Mouse (Mus musculus): ENCODE measurements around the gene Rpl27a. TPM values are rescaled to one million over a fixed set of nuclear protein-coding genes. Genes with fewer than 3 reads are reported as not detected.
A peak's percentile ranks its signal among the peaks of the same experiment; 100 is the strongest.

Gene Rpl27a
- polyA plus RNA-seq (2014; fragmentation: Nextera tagmentation; extraction: Ambion mirVana), result 164 and 177 TPM in 2 replicates

DNA sequence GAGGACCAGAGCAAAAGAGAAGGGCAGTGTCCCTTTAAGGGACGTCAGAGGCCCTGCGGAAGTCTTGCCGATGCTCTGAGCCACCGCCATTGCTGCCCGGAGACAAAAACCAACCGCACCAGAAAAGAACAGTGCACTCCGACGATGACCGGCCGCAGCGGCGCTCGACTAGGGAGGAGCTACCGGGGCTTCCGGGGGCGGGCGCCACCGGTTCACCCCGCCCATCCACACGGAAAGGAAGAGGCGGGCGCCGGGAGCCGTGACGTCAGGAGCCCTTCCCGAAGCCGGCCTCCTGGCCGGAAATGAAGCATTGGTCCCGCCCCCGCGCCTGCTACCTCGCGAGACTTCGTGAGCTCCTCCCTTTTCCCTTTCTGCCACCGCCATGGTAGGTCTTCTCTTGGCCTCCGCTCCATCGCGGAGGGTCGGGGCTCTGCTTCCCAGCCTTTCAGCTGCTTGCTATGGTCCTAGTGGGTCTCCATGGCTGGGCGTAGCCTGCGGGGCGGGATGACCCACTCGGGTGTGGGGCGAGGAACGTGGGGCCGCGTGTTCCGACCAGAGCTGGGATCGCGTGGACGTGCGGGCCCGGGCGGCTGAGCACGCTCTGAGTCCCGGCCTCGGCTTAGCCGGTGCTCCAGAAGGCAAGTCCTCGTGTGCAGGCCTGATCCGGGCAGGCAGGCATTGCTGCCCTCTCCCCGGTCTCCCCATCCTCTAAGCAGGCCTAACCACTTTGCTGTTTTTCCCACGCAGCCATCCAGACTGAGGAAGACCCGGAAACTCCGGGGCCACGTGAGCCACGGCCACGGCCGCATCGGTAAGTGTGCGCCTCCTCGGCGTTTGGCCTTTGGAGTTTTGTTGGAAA, at the start of gene Rpl27a:
Gene Rpl27a (plus strand): TSS at position 310 of the 859 bp plus-strand sequence.
- Histone ChIP-seq H3K27ac (ENCODE audit: low read depth) (peak within 1 kb of the TSS; percentile 98), H3K36me3 (ENCODE audit: control insufficient read depth, insufficient read depth, low read length) (peaks cover 42% of the 10 kb centered on the region), H3K4me1 (replicated peaks; ENCODE audit: control insufficient read depth, insufficient read depth, low read length) (peaks cover 26% of the 10 kb centered on the region), H3K27me3 (replicated peaks; ENCODE audit: control insufficient read depth, insufficient read depth, low read length) (no peaks in the 10 kb centered on the region), H3K4me3 (ENCODE audit: low read depth, low read length) (peak within 1 kb of the TSS; percentile 93), H3K9ac (ENCODE audit: low read length) (peak within 1 kb of the TSS; percentile 100), H3K4me2 (ENCODE audit: low read length) (peak within 1 kb of the TSS; percentile 96), H3K9me3 (ENCODE audit: control insufficient read depth, low read length) (no peaks in the 10 kb centered on the region)
- under 1% methylated on average over 61 of the region's 72 CpGs for WGBS
- DNase-seq (ENCODE audit: low spot score) (peak; percentile 99), ATAC-seq (replicated peaks; ENCODE audit: low FRiP score, low TSS enrichment, low read depth) (peak; percentile 89)

DNA sequence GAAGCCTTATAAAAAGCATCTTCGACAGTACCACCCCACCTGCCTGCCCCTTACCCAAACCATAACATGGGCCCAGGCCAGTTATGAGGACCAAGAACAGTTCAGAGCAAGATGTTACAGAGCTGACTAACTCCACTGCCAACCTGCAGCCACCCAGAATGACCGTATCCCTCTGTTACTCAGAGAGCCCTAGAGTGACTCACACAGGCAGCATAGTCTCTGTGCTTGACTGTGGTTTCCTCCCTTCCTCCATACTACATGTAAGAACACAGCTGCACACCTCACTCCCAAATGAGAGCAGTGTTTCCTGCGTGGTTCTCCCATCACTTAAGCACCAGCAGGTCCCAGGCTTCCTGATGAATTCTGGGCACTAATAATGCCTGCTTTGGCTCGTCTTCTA, 48.2 kb upstream of the Rpl27a start:
- Histone ChIP-seq H3K4me2 (ENCODE audit: low read length) (no peak overlapping the region), H3K9me3 (ENCODE audit: control insufficient read depth, low read length) (no peaks in the 10 kb centered on the region), H3K4me3 (ENCODE audit: low read depth, low read length) (no peak overlapping the region), H3K36me3 (ENCODE audit: control insufficient read depth, insufficient read depth, low read length) (no peaks in the 10 kb centered on the region), H3K27ac (ENCODE audit: low read depth) (no peak overlapping the region), H3K4me1 (replicated peaks; ENCODE audit: control insufficient read depth, insufficient read depth, low read length) (no peaks in the 10 kb centered on the region), H3K27me3 (replicated peaks; ENCODE audit: control insufficient read depth, insufficient read depth, low read length) (no peaks in the 10 kb centered on the region), H3K9ac (ENCODE audit: low read length) (no peak overlapping the region)
- ATAC-seq (replicated peaks; ENCODE audit: low FRiP score, low TSS enrichment, low read depth) (no peak), DNase-seq (ENCODE audit: low spot score) (no peak)
- 73% methylated on average over 4 of the region's 4 CpGs for WGBS

DNA sequence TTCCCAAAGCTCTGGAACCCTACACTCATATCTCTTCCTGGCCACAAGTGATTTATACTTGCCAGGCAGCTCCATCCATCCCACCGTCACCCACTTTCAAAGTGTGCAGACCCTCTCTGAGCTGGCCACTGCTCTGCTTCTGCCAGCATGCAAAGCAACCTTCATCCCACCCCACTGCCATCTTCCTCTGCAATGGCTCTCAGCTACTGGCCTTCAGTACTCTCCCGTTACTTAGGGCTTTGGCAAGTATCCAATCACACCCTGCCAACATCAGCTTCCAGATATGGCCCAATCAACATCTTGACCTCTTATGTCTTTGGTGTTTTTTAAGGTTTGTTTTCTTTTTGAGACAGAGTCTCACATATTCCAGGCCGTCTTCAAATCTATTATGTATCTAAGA, 41.0 kb upstream of the Rpl27a start:
- DNase-seq (ENCODE audit: low spot score) (no peak), ATAC-seq (replicated peaks; ENCODE audit: low FRiP score, low TSS enrichment, low read depth) (no peak)
- no peaks in the 10 kb centered on the region for H3K27me3 ChIP-seq (replicated peaks; ENCODE audit: control insufficient read depth, insufficient read depth, low read length)
- no peak overlapping the region for H3K4me2 ChIP-seq (ENCODE audit: low read length)
- no peak overlapping the region for H3K27ac ChIP-seq (ENCODE audit: low read depth)
- 73% methylated on average over 3 of the region's 3 CpGs for WGBS
- no peaks in the 10 kb centered on the region for H3K9me3 ChIP-seq (ENCODE audit: control insufficient read depth, low read length)
- no peak overlapping the region for H3K9ac ChIP-seq (ENCODE audit: low read length)
- H3K36me3 ChIP-seq (ENCODE audit: control insufficient read depth, insufficient read depth, low read length), result no peaks in the 10 kb centered on the region
- no peak overlapping the region for H3K4me3 ChIP-seq (ENCODE audit: low read depth, low read length)
- H3K4me1 ChIP-seq (replicated peaks; ENCODE audit: control insufficient read depth, insufficient read depth, low read length), result no peaks in the 10 kb centered on the region

DNA sequence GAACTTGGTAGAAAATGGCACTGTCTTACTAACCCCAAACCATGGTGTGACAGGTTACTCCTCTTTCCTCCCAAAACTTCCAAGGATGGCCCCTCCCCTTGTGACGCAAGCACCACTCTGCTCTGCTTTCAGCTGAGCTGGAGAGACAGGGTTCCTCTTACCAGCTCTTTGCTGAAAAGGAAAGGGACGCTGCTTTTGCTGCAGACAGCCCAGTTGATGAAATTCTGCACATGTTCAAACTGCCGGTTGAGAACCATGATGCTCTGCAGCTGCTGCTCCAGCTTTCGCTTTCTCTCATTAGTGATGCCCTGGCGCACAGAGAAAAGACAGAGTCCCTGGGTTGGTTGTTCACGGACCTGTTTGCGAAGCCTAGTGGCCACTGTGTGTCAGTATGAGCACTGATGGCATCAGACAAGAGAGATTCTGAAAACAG, 38.2 kb upstream of the Rpl27a start:
- 30% methylated on average over 7 of the region's 7 CpGs for WGBS
- Histone ChIP-seq H3K36me3 (ENCODE audit: control insufficient read depth, insufficient read depth, low read length) (no peaks in the 10 kb centered on the region), H3K27me3 (replicated peaks; ENCODE audit: control insufficient read depth, insufficient read depth, low read length) (no peaks in the 10 kb centered on the region), H3K9ac (ENCODE audit: low read length) (no peak overlapping the region), H3K9me3 (ENCODE audit: control insufficient read depth, low read length) (no peaks in the 10 kb centered on the region), H3K4me3 (ENCODE audit: low read depth, low read length) (no peak overlapping the region), H3K27ac (ENCODE audit: low read depth) (no peak overlapping the region), H3K4me1 (replicated peaks; ENCODE audit: control insufficient read depth, insufficient read depth, low read length) (no peaks in the 10 kb centered on the region), H3K4me2 (ENCODE audit: low read length) (peak overlapping the region; percentile 14; the same call in 1 of the 2 replicates)
- ATAC-seq (replicated peaks; ENCODE audit: low FRiP score, low TSS enrichment, low read depth), result peak; percentile 56
- no peak for DNase-seq (ENCODE audit: low spot score)

DNA sequence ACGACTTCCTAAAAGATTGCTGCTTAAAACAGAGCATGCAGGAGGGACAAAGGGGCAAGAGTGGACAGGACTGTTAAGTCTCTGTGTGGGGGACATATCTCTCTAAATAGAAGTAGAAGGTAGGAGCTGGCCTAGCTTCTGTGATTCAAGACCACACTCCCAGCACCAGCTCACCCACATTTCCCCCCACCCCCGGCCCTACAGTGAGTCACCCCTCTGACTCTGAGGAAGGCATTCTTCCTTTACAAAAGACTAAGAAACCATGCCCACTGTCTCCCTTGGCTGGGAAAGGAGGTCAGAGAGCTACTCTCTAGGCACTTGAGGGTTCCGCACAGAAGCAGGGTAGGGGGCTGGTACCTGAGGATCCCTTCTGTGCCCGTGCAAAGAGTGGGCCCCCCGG, 34.7 kb upstream of the Rpl27a start:
- ATAC-seq (replicated peaks; ENCODE audit: low FRiP score, low TSS enrichment, low read depth) (no peak), DNase-seq (ENCODE audit: low spot score) (no peak)
- no peaks in the 10 kb centered on the region for H3K27me3 ChIP-seq (replicated peaks; ENCODE audit: control insufficient read depth, insufficient read depth, low read length)
- H3K36me3 ChIP-seq (ENCODE audit: control insufficient read depth, insufficient read depth, low read length), result no peaks in the 10 kb centered on the region
- no peak overlapping the region for H3K4me3 ChIP-seq (ENCODE audit: low read depth, low read length)
- no peak overlapping the region for H3K9ac ChIP-seq (ENCODE audit: low read length)
- H3K9me3 ChIP-seq (ENCODE audit: control insufficient read depth, low read length), result no peaks in the 10 kb centered on the region
- H3K4me2 ChIP-seq (ENCODE audit: low read length), result no peak overlapping the region
- 75% methylated on average over 5 of the region's 5 CpGs for WGBS
- no peaks in the 10 kb centered on the region for H3K4me1 ChIP-seq (replicated peaks; ENCODE audit: control insufficient read depth, insufficient read depth, low read length)
- no peak overlapping the region for H3K27ac ChIP-seq (ENCODE audit: low read depth)

DNA sequence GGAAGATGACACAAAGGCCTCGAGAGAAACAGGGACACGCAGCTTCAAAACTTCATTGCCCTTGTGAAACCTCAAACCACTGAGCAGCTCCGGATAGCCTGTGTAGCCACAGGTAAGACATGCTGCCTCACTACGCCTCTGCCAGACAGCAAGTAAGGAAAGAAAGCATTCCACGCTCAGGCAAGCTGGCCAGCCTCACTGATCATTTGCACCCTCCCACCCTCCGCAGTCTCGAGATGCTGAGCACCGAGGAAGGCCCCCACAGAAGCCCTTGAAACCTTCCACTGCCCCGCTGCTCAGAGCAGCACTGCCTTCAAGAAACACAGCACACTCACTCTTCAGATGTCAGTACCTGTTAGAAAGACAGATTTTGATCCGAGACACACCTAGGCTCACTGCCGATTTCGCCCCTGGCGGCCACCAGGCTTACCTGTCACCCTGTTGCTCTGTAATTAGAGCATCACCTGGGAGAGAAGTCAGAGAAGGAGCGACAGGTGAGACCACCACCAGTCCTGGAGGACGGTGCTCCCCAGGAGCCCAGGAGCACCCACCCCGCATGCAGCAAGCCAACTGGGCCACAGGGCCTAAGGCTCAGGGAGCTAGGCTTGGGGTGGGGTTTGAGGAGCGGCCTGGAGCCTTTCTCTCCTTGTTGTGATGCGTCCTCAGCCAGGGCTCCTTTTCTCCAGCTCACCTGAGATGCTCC, 26.2 kb upstream of the Rpl27a start:
- Histone ChIP-seq H3K36me3 (ENCODE audit: control insufficient read depth, insufficient read depth, low read length) (no peaks in the 10 kb centered on the region), H3K4me3 (ENCODE audit: low read depth, low read length) (no peak overlapping the region), H3K4me2 (ENCODE audit: low read length) (no peak overlapping the region), H3K9me3 (ENCODE audit: control insufficient read depth, low read length) (no peaks in the 10 kb centered on the region), H3K27ac (ENCODE audit: low read depth) (no peak overlapping the region), H3K4me1 (replicated peaks; ENCODE audit: control insufficient read depth, insufficient read depth, low read length) (no peaks in the 10 kb centered on the region; the same call in 1 of the 2 replicates), H3K9ac (ENCODE audit: low read length) (no peak overlapping the region), H3K27me3 (replicated peaks; ENCODE audit: control insufficient read depth, insufficient read depth, low read length) (peaks cover 12% of the 10 kb centered on the region; the same call in 1 of the 2 replicates)
- 59% methylated on average over 18 of the region's 18 CpGs for WGBS
- DNase-seq (ENCODE audit: low spot score), result no peak
- no peak for ATAC-seq (replicated peaks; ENCODE audit: low FRiP score, low TSS enrichment, low read depth)

DNA sequence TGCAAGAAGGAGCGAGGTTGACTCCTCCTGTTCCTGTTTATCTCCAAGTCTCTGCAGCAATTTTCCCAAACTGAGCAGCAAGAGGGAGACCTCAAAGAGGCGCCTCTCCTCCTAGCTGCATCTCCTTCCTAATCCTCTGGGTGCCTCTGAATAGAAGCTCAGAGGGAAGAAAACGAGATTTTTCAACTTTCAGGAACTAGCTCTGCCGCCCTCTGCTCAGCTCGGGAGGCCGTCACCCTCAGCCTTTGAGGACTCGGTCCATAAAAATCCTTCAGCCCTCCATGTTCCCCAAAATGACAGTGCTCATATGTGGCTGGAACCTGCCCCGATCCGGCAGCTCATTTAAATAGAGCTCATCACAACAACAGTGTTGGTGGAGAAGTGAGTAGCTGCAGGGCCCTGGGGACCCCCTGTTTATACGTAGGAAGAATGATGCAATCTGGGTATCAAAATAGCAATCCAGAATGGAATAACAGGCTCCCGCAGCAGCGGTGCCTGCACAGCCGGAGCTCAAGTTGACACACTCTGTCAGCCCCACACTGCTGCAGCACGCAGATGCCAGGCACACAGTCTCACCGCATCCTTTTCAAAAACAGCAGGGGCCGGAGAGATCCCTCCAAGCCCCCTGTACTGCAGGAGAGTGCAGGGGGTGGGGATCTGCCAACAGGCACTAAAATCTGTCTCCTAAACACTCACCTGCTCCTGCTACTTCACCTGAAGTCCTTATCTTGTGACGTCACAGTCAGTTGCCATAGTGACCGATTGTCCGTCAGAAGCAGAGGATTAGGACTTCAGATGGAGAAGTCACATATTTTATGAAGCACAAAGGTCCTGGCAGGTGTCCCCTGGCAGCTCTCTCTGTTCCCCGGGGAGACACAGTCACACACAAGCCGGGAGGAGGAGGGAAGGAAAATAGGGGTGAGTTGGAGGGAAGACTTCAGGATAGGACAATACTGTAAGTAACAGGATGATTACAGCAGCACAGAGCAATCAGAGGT, 25.3 kb upstream of the Rpl27a start:
- Histone ChIP-seq H3K27me3 (replicated peaks; ENCODE audit: control insufficient read depth, insufficient read depth, low read length) (peaks cover 12% of the 10 kb centered on the region; the same call in 1 of the 2 replicates), H3K4me1 (replicated peaks; ENCODE audit: control insufficient read depth, insufficient read depth, low read length) (no peaks in the 10 kb centered on the region; the same call in 1 of the 2 replicates), H3K27ac (ENCODE audit: low read depth) (no peak overlapping the region), H3K4me3 (ENCODE audit: low read depth, low read length) (no peak overlapping the region), H3K9ac (ENCODE audit: low read length) (no peak overlapping the region), H3K4me2 (ENCODE audit: low read length) (peak overlapping the region; percentile 33), H3K36me3 (ENCODE audit: control insufficient read depth, insufficient read depth, low read length) (no peaks in the 10 kb centered on the region), H3K9me3 (ENCODE audit: control insufficient read depth, low read length) (no peaks in the 10 kb centered on the region)
- DNase-seq (ENCODE audit: low spot score) (peak; percentile 56), ATAC-seq (replicated peaks; ENCODE audit: low FRiP score, low TSS enrichment, low read depth) (0 out of 2 replicates have a peak, but pooled peaks have one; percentile 40)
- WGBS, result 16% methylated on average over 21 of the region's 21 CpGs

DNA sequence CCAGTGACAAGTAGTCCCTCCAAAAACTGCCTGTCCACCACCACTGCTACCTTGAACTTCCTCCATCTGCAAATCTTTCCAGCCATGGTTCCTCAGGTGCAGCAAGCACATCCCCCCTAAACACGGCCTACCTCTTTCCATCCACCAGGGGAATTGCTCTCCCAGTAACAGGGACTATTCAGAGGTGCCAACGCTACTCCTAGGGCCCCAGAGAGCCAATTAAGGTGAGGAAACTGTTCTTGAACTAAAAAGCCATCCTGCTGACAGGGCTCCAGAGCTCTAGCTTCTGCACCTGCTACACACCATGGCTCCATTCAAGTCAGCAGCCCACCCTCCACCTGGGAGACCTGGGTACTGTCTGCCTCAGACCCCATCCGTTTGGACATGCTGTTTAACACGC, 21.4 kb upstream of the Rpl27a start:
- no peaks in the 10 kb centered on the region for H3K9me3 ChIP-seq (ENCODE audit: control insufficient read depth, low read length)
- no peaks in the 10 kb centered on the region for H3K36me3 ChIP-seq (ENCODE audit: control insufficient read depth, insufficient read depth, low read length)
- H3K27me3 ChIP-seq (replicated peaks; ENCODE audit: control insufficient read depth, insufficient read depth, low read length), result peaks cover 12% of the 10 kb centered on the region; the same call in 1 of the 2 replicates
- no peak for ATAC-seq (replicated peaks; ENCODE audit: low FRiP score, low TSS enrichment, low read depth)
- no peak overlapping the region for H3K4me3 ChIP-seq (ENCODE audit: low read depth, low read length)
- WGBS, result 69% methylated on average over 4 of the region's 4 CpGs
- no peak for DNase-seq (ENCODE audit: low spot score)
- H3K4me2 ChIP-seq (ENCODE audit: low read length), result no peak overlapping the region
- H3K9ac ChIP-seq (ENCODE audit: low read length), result no peak overlapping the region
- no peak overlapping the region for H3K27ac ChIP-seq (ENCODE audit: low read depth)
- no peaks in the 10 kb centered on the region; the same call in 1 of the 2 replicates for H3K4me1 ChIP-seq (replicated peaks; ENCODE audit: control insufficient read depth, insufficient read depth, low read length)
